Mouse (Mus musculus): ENCODE measurements around the gene Herc4. TPM values are rescaled to one million over a fixed set of nuclear protein-coding genes. Genes with fewer than 3 reads are reported as not detected.

Gene Herc4
- polyA plus RNA-seq, 1 experiment from 2014 or later: 25.7 TPM

DNA sequence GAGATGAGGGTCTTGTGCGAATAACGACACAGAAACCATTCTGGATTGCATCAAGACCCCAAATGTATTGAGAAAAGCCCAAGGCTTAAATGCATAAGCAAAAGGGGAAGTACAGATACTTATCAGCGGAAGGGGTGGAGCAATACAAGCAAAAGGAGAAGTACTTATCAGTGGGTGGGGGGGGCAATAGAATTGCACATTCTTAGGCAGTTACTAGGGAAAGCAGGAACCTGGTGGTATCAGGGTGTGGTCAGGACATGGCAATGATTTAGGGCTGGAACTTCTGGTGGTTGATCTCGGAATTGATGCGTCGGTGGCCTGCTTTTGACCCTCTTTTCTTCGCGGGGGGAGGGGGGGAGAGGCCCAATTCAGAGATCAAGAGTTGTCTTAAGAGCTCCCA is 7.7 kb upstream of the Herc4 start:
- no peak overlapping the region for H3K27ac ChIP-seq (replicated peaks)
- peaks cover 10% of the 10 kb centered on the region for H3K4me1 ChIP-seq
- no peaks in the 10 kb centered on the region for H3K27me3 ChIP-seq (replicated peaks)
- H3K4me3 ChIP-seq: no peak overlapping the region
- WGBS: 79% methylated on average over 8 of the region's 8 CpGs
- H3K9me3 ChIP-seq: no peaks in the 10 kb centered on the region
- ATAC-seq (ENCODE audit: extremely low read depth, insufficient number of reproducible peaks, low FRiP score, low TSS enrichment): no peak
- no peak overlapping the region for H3K4me2 ChIP-seq
- no peaks in the 10 kb centered on the region for H3K36me3 ChIP-seq
- H3K9ac ChIP-seq: no peak overlapping the region

DNA sequence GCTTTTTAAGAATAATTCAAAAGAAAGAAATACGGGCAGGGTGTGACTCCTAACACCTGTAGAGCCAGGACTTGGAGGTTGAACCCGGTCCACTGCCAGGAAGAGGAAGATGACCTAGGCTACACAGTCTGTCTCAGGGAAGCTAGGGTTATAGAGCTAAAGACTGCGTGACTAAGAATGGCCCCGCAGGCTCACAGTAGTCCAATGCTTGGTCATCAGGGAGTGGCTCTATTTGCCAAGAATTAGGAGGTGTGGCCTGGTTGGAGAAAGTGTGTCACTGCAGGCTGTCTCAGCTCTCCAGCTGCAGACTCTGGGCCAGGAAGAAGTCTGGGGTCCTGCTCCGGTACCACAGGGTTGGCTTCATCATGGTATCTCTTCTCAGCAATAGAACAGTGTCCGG is 6.9 kb upstream of the Herc4 start:
- H3K36me3 ChIP-seq: no peaks in the 10 kb centered on the region
- no peak overlapping the region for H3K9ac ChIP-seq
- no peaks in the 10 kb centered on the region for H3K9me3 ChIP-seq
- ATAC-seq (ENCODE audit: extremely low read depth, insufficient number of reproducible peaks, low FRiP score, low TSS enrichment): no peak
- peaks cover 3% of the 10 kb centered on the region; the same call in 1 of the 2 replicates for H3K4me1 ChIP-seq
- WGBS: 79% methylated on average over 6 of the region's 6 CpGs
- no peak overlapping the region for H3K4me2 ChIP-seq
- H3K4me3 ChIP-seq: no peak overlapping the region
- no peak overlapping the region for H3K27ac ChIP-seq (replicated peaks)
- H3K27me3 ChIP-seq (replicated peaks): no peaks in the 10 kb centered on the region

DNA sequence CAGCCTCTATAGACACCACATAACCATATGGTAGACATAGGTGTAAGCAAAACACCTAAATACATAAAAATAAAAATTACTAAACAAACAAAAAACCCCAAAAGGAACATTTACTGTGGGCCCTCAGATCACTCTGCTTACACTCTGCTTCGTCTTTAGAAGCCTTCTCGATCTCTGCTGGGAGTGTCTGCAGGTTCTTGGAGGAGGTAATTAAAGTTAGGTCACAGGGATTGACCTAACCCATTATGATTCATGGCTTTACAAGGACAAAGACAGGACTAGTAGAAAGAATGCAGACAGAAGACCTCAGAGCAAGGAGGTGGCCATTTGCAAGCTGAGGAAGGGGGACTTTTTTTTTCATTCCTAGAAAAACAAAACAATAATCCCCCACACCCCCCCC is 6.4 kb upstream of the Herc4 start:
- no peak for ATAC-seq (ENCODE audit: extremely low read depth, insufficient number of reproducible peaks, low FRiP score, low TSS enrichment)
- no peak overlapping the region for H3K27ac ChIP-seq (replicated peaks)
- no peaks in the 10 kb centered on the region for H3K27me3 ChIP-seq (replicated peaks)
- no peaks in the 10 kb centered on the region for H3K9me3 ChIP-seq
- no peak overlapping the region for H3K9ac ChIP-seq
- no peaks in the 10 kb centered on the region for H3K36me3 ChIP-seq
- 81% methylated on average over 2 of the region's 2 CpGs for WGBS
- no peak overlapping the region for H3K4me3 ChIP-seq
- H3K4me2 ChIP-seq: no peak overlapping the region
- H3K4me1 ChIP-seq: peaks cover under 1% of the 10 kb centered on the region

DNA sequence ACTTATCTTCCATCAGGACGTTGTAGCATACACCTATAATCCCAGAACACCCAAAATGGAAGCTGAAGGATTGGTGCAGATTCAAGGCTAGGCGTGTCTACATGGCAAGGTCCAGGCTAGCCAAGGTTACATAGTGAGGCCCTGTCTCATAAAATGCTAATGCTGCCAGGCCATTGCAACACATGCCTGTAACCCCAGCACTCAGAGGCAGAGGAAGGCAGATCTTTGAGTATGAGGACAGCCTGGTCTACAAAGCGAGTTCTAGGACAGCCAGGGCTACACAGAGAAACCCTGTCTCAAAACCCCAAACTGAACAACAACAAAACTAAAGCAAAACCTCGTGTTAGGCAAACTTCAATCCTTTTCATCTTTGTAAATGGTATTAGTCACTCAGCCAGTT is 5.5 kb upstream of the Herc4 start:
- no peak overlapping the region for H3K27ac ChIP-seq (replicated peaks)
- no peak overlapping the region for H3K4me2 ChIP-seq
- no peaks in the 10 kb centered on the region for H3K27me3 ChIP-seq (replicated peaks)
- 67% methylated on average over 4 of the region's 4 CpGs for WGBS
- ATAC-seq (ENCODE audit: extremely low read depth, insufficient number of reproducible peaks, low FRiP score, low TSS enrichment): no peak
- H3K36me3 ChIP-seq: no peaks in the 10 kb centered on the region
- no peak overlapping the region for H3K9ac ChIP-seq
- peaks cover 9% of the 10 kb centered on the region for H3K4me1 ChIP-seq
- no peaks in the 10 kb centered on the region for H3K9me3 ChIP-seq
- no peak overlapping the region for H3K4me3 ChIP-seq

DNA sequence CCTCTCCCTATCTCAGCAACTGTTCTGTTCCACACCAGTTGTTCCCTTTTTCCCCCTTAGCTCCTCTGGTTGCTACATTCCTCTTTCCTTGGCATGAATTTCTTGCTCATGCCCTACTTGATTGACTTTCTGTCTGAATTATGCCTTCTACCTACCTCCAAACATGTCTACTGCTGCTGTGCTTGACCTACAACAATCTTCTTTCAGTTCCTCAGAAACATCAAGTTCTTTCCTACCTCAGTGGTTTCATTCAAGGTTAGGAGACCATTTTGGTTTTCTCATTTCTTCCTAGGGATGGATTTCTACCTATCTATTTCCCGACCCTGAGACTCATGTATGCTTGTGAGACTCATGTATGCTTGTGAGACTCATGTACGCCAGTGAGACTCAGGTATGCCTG is 3.8 kb upstream of the Herc4 start:
- no peak overlapping the region for H3K9ac ChIP-seq
- H3K4me3 ChIP-seq: no peak overlapping the region
- ATAC-seq (ENCODE audit: extremely low read depth, insufficient number of reproducible peaks, low FRiP score, low TSS enrichment): no peak
- no peaks in the 10 kb centered on the region for H3K36me3 ChIP-seq
- H3K27me3 ChIP-seq (replicated peaks): no peaks in the 10 kb centered on the region
- no peak overlapping the region for H3K27ac ChIP-seq (replicated peaks)
- H3K4me1 ChIP-seq: peaks cover 12% of the 10 kb centered on the region
- no peaks in the 10 kb centered on the region for H3K9me3 ChIP-seq
- no peak overlapping the region for H3K4me2 ChIP-seq
- 77% methylated on average over 2 of the region's 2 CpGs for WGBS

DNA sequence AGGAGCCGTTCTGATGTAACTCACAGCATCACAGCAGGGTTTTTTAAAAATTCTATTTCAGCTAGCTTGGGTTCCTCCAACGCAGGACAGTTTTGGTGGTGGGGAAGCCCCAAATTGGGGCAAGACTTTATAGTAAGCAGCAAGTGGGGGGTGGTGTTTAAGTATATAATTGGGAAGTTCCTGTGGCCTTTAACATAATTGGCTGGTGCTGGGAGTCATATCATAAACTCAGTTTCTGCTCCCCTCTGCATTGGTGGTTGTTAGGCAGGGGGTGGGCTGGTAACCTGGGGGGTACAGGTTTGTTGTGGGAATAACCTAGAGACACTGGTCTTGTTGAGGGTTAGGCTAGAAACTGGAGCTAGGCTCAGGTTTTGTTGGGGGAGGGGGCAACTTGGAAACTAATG is 2.7 kb upstream of the Herc4 start:
- no peaks in the 10 kb centered on the region for H3K9me3 ChIP-seq
- peaks cover 20% of the 10 kb centered on the region for H3K4me1 ChIP-seq
- H3K36me3 ChIP-seq: peaks cover 6% of the 10 kb centered on the region
- 63% methylated on average over 2 of the region's 2 CpGs for WGBS
- H3K4me3 ChIP-seq: no peak overlapping the region
- H3K9ac ChIP-seq: no peak overlapping the region
- H3K4me2 ChIP-seq: no peak overlapping the region
- ATAC-seq (ENCODE audit: extremely low read depth, insufficient number of reproducible peaks, low FRiP score, low TSS enrichment): no peak
- no peaks in the 10 kb centered on the region for H3K27me3 ChIP-seq (replicated peaks)
- no peak overlapping the region for H3K27ac ChIP-seq (replicated peaks)

DNA sequence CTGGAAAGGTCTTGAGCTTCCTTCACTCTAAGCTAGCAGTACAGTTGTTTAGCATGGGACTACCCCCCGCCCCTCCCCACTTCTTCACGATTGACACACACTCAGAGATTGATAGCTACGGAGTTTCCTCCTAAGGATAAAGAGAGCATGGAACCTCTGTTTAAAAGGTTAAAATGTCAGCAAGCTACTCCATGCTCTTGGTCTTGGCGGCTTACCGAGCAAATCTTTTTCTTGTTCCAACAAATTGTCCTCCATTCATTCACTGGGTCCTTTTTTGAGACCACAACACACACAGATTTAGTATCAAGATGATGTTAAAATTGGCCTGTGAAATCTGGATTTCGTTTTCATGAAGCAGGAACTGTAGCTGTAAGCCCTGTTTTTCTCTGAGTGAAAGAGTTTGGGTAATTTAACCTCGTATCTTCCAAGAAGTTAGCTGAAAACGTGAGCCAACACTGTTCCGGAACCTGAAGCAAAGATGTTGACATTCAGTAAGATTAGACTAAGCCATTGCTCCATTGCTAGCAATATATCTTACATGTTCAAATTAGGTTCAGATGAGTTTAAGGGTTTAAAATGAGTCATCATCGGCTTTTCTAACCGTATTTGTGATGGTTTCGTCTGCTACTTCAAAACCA is 693 bp upstream of the Herc4 start:
- peaks cover 13% of the 10 kb centered on the region for H3K36me3 ChIP-seq
- H3K9ac ChIP-seq: peak overlapping the region; percentile 69
- WGBS: 23% methylated on average over 12 of the region's 12 CpGs
- peaks cover 21% of the 10 kb centered on the region for H3K4me1 ChIP-seq
- no peaks in the 10 kb centered on the region for H3K9me3 ChIP-seq
- 0 out of 2 replicates have a peak overlapping the region, but pooled peaks have one; percentile 37 for H3K27ac ChIP-seq (replicated peaks)
- H3K4me2 ChIP-seq: peak overlapping the region; percentile 75
- ATAC-seq (ENCODE audit: extremely low read depth, insufficient number of reproducible peaks, low FRiP score, low TSS enrichment): no peak
- no peaks in the 10 kb centered on the region for H3K27me3 ChIP-seq (replicated peaks)
- H3K4me3 ChIP-seq: peak overlapping the region; percentile 99

DNA sequence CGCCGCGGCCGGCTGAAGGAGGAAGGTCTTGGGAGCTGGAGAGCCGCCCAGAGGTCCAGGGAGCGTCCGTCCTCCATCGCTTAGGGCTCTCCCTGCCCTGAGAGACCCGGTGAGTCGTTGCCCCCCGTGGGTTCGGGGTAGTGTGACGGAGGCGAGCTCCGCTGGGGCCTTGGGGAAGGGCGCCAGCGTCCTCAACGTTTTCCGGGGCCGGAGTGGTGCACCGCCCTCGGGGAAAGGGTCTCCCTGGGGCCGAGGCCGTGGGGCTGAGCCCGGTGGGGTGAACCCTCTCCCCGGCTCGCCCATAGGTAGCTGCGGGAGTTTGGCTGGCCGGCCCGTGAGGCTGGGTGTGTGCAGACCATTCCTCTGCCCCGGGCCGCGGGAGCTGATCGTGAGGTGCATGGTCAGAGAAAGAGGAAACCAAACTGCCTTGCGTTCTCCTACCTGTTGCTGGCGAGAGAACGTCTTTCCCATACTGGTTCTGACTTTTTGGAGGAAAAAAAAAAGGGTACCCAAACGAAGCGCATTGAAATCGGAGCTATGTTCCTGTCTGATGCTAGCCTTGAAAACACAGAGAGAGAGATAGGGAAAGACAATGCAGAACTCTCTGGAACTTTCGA is 553 bp downstream of the Herc4 start:
- Histone ChIP-seq H3K9ac (peak overlapping the region; percentile 98), H3K27me3 (replicated peaks) (no peaks in the 10 kb centered on the region), H3K4me2 (peak overlapping the region; percentile 75), H3K9me3 (no peaks in the 10 kb centered on the region), H3K27ac (replicated peaks) (peak overlapping the region; percentile 100), H3K4me3 (peak overlapping the region; percentile 99), H3K36me3 (peaks cover 13% of the 10 kb centered on the region), H3K4me1 (peaks cover 21% of the 10 kb centered on the region)
- ATAC-seq (ENCODE audit: extremely low read depth, insufficient number of reproducible peaks, low FRiP score, low TSS enrichment): peak; percentile 51
- under 1% methylated on average over 41 of the region's 41 CpGs for WGBS

DNA sequence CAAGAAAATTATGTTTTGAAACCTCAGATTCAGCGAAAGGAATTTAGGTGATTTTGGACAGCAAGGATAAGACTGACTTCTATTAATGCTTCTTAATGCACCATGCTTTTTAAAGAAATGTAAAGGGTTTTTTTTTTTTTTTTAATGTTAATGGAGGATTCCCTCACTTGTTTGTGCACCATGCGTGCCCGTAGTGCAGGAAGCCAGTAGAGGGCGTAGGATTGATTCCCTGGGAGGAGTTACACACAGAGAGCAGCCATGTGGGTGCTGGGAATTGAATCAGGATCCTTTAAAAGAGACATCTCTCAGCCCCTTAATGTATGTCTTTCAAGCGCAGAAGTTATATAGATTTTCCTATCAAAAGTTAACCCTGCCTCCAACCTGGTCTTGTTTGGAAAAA is 1.1 kb downstream of the Herc4 start:
- H3K27ac ChIP-seq (replicated peaks): peak overlapping the region; percentile 100
- 21% methylated on average over 5 of the region's 5 CpGs for WGBS
- H3K9ac ChIP-seq: peak overlapping the region; percentile 98
- peaks cover 15% of the 10 kb centered on the region for H3K36me3 ChIP-seq
- H3K9me3 ChIP-seq: no peaks in the 10 kb centered on the region
- H3K27me3 ChIP-seq (replicated peaks): no peaks in the 10 kb centered on the region
- ATAC-seq (ENCODE audit: extremely low read depth, insufficient number of reproducible peaks, low FRiP score, low TSS enrichment): no peak
- H3K4me2 ChIP-seq: peak overlapping the region; percentile 75
- peak overlapping the region; percentile 99 for H3K4me3 ChIP-seq
- peaks cover 21% of the 10 kb centered on the region for H3K4me1 ChIP-seq

DNA sequence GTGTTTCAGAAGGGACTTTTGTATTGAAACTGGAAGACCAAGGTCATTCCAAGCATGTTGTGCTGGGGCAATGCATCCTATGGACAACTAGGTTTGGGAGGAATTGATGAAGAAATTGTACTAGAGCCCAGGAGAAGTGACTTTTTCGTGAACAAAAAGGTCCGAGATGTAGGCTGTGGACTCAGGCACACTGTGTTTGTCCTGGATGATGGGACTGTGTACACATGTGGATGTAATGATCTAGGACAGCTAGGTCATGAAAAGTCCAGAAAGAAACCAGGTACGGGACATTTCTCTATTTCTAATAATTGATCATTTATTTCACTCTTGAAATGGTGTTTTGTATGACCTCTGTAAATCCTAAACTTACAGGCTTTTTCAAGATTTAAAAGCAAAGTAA is 2.2 kb downstream of the Herc4 start:
- Histone ChIP-seq H3K4me2 (peak overlapping the region; percentile 28; the same call in 1 of the 2 replicates), H3K4me1 (peaks cover 21% of the 10 kb centered on the region)

DNA sequence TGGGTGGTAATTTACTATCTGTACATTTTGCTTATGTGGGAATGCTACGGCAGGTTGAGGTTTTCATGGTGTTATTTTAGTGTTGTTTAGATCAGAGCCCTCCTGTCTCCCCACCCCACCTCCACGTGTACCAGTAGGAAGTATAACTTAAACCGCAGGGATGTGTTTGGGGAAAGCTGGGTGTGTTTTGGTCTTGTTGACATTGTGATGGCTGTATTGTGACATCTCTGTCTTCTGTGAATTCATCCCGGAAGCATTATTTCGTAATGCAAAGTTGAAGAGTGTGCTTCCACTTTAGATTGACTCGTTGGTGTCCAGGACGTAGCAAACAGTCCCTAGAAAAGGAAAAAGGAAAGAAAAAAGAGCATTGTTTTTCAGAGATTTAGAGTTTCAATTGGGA is 3.8 kb downstream of the Herc4 start:
- Histone ChIP-seq H3K27ac (replicated peaks) (no peak overlapping the region), H3K4me2 (no peak overlapping the region), H3K9ac (no peak overlapping the region), H3K9me3 (no peaks in the 10 kb centered on the region), H3K4me3 (no peak overlapping the region), H3K36me3 (peaks cover 32% of the 10 kb centered on the region), H3K4me1 (peaks cover 18% of the 10 kb centered on the region), H3K27me3 (replicated peaks) (no peaks in the 10 kb centered on the region)
- WGBS: 83% methylated on average over 7 of the region's 7 CpGs
- ATAC-seq (ENCODE audit: extremely low read depth, insufficient number of reproducible peaks, low FRiP score, low TSS enrichment): no peak

More for the DNA sequence above, 2.2 kb downstream of the Herc4 start:
- Histone ChIP-seq H3K9ac (no peak overlapping the region), H3K27me3 (replicated peaks) (no peaks in the 10 kb centered on the region), H3K4me3 (peak overlapping the region; percentile 6; the same call in 1 of the 2 replicates), H3K36me3 (peaks cover 26% of the 10 kb centered on the region), H3K9me3 (no peaks in the 10 kb centered on the region), H3K27ac (replicated peaks) (no peak overlapping the region)
- ATAC-seq (ENCODE audit: extremely low read depth, insufficient number of reproducible peaks, low FRiP score, low TSS enrichment): no peak
- 88% methylated on average over 3 of the region's 3 CpGs for WGBS

DNA sequence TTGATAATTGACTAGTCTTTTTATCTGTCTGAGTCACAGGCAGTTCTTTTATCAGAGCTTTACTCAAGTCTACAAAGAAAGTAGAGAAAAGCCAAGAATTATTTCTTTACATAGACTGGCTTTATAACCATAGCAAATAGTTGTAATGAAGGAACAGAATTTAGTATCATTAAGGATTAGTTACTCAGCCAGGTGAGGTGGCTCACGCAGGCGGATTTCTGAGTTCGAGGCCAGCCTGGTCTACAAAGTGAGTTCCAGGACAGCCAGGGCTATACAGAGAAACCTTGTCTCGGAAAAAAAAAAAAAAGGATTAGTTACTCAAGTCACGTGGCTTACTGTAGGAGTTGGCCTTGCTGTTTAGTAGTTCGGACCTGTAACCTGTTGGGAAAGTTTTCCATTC is 4.8 kb downstream of the Herc4 start:
- H3K27me3 ChIP-seq (replicated peaks): no peaks in the 10 kb centered on the region
- no peak overlapping the region for H3K9ac ChIP-seq
- no peak overlapping the region for H3K4me2 ChIP-seq
- peaks cover 40% of the 10 kb centered on the region for H3K36me3 ChIP-seq
- H3K4me3 ChIP-seq: no peak overlapping the region
- no peak for ATAC-seq (ENCODE audit: extremely low read depth, insufficient number of reproducible peaks, low FRiP score, low TSS enrichment)
- no peak overlapping the region for H3K27ac ChIP-seq (replicated peaks)
- H3K9me3 ChIP-seq: no peaks in the 10 kb centered on the region
- H3K4me1 ChIP-seq: peaks cover 12% of the 10 kb centered on the region
- 91% methylated on average over 6 of the region's 6 CpGs for WGBS

Data from heart, embryonic 13.5 days (tissue).